Mouse (Mus musculus) MN1 (cell line): Measurements from ENCODE around the gene Chchd6.

Experiments used
- DNase-seq: peaks from one replicate; pipeline ENCODE4 v3.0.0-alpha.2; 2016; ENCODE audit warnings: low spot score

Gene Chchd6

DNA sequence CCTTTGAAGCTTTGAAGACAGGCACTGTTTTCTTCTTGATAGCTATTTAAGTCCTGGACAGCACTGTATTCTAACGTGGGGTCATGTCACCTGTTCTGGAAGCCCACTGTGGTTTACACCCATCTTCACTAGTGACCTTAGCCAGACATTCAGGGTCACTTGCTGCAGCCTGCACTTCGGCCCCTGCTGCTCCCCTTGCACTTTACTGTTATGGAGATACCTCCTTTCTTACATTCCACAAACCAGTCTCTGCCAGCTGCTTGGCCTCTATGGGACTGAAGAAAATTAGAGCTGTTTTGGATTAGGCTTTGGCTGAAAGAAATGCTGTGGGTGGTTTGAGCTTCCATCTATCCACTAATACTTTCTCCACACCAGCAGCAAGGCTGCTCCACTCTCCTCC, 86.7 kb downstream of the Chchd6 start:
- DNase-seq = no peak

- peak; percentile 56 for DNase-seq
Observed at GRCm38 (mm10) chr6:89508263-89508662, 87.2 kb downstream of the Chchd6 start.

DNA sequence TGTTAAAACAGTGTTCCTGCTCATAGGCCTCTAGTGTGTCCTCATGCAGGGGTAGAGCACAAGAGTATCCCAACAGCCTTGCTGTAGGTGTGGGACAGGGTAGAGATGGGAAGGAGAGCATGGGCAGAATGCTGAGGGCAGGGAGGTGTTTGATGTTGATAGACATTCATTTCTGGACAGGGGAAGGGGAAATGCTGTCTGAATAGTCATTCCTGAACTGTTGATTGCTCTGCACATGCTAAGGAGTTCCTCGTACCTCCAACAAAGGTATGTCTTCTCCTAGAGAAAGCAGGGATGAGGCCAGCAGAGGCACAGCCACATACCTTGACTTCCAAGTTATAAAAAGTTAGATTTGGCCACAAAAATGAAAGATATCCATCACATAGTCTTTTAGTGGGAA, 95.5 kb downstream of the Chchd6 start:
- no peak for DNase-seq

GRCm38 (mm10) chr6:89498764-89499516, 96.5 kb downstream of the Chchd6 start:
- no peak for DNase-seq

- DNase-seq = no peak
Observed at GRCm38 (mm10) chr6:89496916-89497315, 98.5 kb downstream of the Chchd6 start.

DNA sequence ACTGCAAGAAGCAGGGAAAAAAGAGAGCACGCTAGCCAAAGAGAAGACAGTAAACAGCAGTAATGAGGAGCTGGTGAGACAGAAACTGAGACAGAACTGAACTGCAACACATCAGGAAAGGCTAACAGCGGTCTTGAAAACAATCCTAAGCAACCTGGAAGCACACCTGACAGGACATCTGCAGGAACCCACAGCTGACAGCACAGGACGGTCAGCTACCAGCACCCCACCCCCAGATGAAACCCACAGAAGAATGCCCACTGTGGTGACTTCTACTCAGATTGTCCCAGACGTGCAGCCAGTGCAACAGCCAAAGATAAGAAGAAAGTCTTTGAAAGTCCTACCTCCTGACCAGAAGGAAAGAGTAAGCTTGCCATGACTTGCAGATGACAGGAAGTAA, 103.1 kb downstream of the Chchd6 start:
- DNase-seq = no peak

DNA sequence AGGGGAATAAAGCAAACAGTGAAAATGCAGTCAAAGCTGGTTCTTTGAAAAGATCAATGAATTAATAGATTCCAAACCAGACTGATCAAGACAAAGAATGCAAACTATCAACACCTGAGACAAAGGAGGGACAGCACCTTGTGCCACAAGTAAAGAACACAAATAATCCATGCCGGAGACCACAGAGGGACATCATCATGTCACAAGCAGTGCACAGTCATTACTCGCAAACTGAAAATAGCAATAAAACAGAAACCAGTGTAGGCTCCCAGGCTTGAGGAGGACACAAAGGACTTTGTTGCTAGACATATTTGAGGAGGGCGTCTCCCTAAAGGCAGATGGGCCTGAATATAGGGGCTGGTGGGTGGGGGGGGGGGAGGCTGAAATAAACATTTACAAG, 105.1 kb downstream of the Chchd6 start:
- DNase-seq = no peak

GRCm38 (mm10) chr6:89489533-89489932, 105.9 kb downstream of the Chchd6 start:
- no peak for DNase-seq

DNA sequence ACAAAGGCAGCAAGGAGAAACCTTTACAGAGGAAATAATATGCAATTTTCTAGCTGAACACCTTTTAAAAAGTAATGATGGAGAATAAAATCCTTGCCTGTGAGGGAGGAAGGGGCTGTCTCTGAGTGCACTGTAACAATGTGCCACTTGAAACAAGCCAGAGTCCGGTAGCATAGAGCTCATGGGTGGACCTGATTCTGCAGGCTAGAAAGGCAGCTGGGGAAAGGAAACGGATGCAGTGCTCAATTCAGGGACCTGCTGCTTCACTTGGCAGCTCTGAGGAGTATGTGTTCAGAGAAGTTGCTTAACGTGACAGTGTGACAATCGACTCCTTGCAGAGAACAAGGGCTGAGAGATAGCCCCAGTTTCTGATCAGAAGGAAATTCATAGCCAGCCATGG, 109.4 kb downstream of the Chchd6 start:
- no peak for DNase-seq

DNA sequence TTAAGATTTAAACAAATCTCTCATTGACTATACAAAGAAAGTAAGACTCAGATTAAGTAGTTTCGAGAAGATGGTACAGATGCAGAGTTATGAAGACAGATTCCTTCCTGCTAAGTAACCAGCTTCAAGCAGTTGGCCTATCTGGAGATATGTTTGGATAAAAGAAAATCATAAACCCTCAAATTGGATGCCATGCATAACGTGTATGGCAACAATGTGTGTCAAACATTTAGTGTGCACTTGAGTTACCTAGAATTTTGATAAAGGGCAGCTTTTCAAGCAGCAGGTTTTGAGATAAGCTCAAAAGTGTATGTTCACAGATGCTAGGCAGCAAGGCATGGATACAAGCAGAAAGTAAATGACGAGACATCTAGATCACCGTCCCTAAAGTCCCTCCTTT, 114.3 kb downstream of the Chchd6 start:
- DNase-seq = no peak

DNA sequence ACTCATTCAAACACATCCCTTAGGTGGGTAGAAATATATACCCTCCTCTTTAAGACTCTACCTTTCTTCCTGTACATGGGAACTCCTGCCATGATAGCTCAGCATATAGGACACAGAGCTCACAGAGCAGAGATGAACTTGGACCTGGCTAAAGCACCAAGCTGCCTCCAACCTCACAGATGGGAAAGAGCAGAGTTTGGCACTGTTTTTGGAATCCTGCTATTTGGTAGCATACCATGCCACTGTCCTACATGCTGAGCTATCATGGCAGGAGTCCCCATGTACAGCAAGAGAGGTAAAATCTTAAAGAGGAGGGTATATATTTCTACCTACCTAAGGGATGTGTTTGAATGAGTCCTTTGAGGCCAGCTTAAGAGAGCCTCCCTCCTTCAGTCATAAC, 127.5 kb downstream of the Chchd6 start:
- no peak for DNase-seq

DNA sequence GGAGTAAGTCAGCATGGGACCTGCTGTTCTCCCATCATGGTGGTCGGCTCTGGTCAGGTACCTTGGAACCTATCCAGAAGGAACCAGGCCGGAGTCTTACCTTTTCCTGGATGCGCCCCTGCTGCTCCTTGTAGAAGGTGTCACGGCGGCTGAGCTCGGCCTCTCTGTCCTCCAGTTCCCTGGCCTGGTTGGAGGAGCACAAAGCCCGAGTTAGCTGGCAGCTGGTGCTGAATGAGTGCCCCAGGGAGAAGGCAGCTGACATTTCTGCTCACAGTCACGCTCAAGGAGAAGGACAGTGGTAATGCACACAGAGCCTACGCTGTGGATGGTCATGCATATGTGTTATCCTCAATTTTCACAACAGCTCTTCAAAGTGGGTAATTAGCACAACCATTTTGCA, 128.2 kb downstream of the Chchd6 start:
- DNase-seq = no peak

DNA sequence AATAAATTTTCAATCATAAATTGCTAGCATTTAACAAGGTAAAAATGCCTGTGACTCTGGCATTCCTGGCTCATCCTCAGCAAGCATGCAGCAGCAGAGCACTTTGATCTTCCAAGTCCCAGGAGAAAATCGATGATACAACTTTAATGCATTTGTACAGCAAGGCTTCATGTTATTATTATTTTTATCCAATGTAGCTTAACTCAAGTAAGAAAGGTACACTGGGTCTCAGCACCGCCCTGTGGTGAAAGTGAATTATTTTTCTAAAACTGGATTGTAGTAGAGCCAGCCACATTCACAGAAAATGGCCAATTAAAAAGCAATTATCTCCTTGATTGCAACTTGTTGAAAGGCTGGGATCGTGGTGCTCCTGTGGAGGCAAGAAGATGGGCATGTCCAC, 128.6 kb downstream of the Chchd6 start:
- DNase-seq = peak; percentile 27

DNA sequence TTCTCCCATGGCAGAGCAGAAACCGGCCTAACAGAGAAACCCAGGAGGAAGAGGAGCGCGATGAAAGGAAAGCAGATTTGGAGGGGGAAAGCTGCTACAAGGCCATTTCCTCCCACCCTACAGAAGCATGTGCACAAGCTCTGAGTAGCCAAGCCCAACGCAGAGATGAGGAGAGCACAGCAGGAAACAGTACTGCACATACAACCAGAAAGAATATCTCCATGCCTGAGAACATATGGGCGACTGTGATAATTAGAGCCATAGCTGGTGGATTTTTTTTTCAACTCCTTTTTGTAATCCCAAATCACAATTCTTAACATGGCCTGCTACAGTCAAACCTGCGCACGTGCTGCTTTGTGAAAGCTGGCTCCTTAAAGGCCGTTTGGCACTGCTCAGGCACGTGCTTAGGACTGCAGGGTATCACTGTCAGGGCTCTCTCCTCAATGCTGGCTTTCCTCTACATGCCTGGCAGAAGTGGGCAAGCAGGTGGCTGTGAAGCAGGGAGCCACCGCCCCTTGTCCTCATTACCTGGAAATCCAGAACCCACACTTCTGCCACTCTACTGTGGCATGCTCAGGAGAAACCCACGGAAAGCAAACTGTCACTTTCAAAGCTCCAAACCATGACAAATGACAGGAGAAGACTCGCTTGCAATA, 129.3 kb downstream of the Chchd6 start:
- no peak for DNase-seq

DNA sequence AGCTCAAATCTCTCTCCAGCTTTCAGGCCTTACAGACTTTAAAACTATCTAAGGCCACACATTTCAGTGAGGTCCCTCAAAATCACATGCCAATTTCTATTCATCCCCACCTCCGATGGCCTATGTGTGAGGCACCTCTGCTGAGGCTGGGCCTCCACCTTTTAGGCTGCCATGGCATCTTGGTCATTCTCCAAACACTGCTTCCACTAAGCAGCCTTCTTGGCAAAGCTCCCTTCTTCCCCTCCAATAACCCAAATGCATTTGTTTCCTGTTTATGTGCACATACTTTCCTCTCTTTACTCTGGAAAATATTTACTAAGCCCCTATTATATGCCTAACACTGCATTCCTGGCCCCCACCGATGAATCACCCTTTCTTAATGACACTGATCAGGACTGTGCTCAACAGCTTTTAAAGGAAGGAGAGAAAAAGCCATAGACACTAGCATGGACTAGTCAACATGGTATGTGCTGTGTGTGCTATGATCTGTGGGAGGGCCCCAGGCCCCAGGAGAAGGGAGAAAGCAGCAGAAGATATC, 133.2 kb downstream of the Chchd6 start:
- no peak for DNase-seq

DNA sequence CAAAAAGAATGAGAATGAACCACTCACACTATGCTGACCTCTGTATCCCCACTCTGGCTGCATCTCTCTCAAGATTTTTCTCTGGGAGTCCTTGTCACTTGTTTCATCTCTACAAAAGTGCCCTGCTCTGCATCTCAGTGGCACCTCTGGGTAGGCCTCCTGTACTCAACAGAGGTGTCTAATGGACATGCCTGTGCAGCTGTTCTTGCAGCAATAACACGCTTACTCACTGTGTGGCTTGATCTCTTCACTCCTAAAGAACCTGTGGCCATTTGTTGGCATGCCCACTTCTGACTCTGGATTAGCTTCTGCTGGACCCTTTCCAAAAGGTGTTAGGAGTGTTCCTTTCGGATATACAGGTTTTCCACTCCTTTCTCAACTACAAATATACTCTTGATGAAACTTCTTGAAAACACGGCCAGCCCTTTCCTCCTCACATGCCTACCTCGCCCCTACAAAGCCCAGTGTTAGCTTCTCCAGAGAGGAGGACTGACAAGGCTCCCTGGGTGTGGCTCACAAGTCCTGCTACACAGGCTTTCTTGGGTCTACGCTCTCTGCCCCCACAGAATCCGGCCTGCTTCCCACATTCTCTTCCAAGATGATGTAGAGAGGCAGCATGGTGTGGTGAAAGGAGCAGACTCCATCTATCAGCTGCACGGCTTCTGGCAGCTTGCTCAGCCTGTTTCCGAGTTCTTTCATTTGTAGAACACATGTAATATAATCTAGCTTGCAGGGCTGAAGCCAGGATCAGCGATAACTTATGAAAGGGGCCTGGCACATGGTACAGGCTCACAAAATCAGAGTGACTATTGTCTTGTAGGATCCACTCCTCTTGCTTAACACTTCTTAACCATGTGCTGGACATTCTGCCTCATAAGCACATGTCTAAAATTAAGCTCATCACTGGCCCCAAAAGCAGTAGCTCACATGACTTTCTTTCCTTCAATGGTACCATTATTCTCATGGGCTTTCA, 133.9 kb downstream of the Chchd6 start:
- no peak for DNase-seq

- no peak for DNase-seq
Observed at GRCm38 (mm10) chr6:89459634-89460033, 135.8 kb downstream of the Chchd6 start.

- DNase-seq = peak; percentile 12
Observed at GRCm38 (mm10) chr6:89457601-89458000, 137.9 kb downstream of the Chchd6 start.

DNA sequence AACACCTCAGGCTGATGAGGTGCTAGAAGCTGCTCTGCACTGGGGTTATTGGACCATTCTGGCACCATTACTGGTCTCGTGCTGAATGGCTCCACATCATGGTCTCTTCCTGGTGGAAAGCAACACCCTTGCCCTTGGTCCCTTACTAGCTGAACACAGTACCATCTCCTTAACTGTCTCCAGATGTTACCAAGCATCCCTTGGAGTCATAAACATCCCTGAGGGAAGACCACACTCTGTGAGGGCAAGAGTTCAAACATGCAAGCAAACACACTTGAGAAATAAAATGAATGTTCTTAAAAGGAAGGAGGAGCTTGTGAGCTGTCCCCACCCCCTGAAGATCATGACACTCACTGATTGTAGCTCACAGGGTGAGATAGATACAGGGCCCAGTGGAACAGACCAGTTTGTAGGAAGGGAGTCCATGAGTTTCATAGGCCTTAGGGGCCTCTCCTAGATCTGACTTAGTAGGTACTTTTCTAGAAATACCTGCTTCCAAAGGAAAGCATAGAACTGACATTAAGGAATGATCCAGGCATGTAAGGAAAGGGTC, 139.0 kb downstream of the Chchd6 start:
- no peak for DNase-seq

GRCm38 (mm10) chr6:89455523-89456000, 139.9 kb downstream of the Chchd6 start:
- peak; percentile 51 for DNase-seq

DNA sequence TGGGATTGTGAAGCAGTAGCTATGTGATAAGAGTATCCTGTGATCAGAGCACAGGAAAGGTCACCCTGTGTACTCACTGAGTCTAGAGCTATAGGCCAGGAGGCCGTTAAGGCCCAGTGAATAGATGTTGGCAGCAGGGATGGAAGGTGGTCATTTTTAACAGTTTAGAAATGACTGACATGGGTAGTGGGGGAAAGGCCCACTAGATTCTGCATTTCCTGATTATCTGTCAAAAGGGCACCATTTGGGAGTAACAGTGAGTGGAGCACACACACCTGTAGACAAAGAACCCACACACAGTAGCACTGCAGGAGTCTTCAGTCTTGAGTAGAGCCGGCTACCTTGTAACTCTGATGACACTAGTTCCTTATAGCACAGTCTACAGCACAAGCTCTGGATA, 141.0 kb downstream of the Chchd6 start:
- no peak for DNase-seq
